Mouse (Mus musculus) forebrain, embryonic 13.5 days (tissue): ENCODE results near the gene Polr3h. TPM values are rescaled to one million over a fixed set of nuclear protein-coding genes. Genes with fewer than 3 reads are reported as not detected.
A peak's percentile ranks its signal among the peaks of the same experiment; 100 is the strongest.
"Not testable (repeated sequence)": the region's sequence is repeated elsewhere in the genome, so short reads cannot be mapped to it uniquely, and the experiment has no call there.

Experiments
- ATAC-seq: fragments of 200-750 bp; cut with Nextera tagmentation; 2 replicates; pipeline ENCODE4 v1.8.0; 2017
- H3K27ac ChIP-seq: fragments of 300-500 bp; sonication (generic); 2 replicates; pipeline ENCODE4 v1.5.1; 2015; ENCODE audit warnings: inconsistent platforms, mild to moderate bottlenecking, moderate library complexity
- H3K27me3 ChIP-seq: fragments of 300-500 bp; sonication (generic); 2 replicates; pipeline ENCODE4 v1.6.1; 2015; ENCODE audit warnings: mild to moderate bottlenecking, inconsistent platforms
- H3K36me3 ChIP-seq: fragments of 300-500 bp; sonication (generic); 2 replicates; pipeline ENCODE4 v1.6.1; 2015; ENCODE audit warnings: mild to moderate bottlenecking, inconsistent platforms; ENCODE audit not compliant: poor library complexity, severe bottlenecking
- H3K4me1 ChIP-seq: fragments of 300-500 bp; sonication (generic); 2 replicates; pipeline ENCODE4 v1.6.1; 2015; ENCODE audit warnings: inconsistent platforms
- H3K4me2 ChIP-seq: fragments of 300-500 bp; sonication (generic); 2 replicates; pipeline ENCODE4 v1.6.1; 2015; ENCODE audit warnings: inconsistent platforms, mild to moderate bottlenecking, moderate library complexity
- H3K4me3 ChIP-seq: fragments of 300-500 bp; sonication (generic); 2 replicates; pipeline ENCODE4 v1.5.1; 2015; ENCODE audit warnings: mild to moderate bottlenecking, inconsistent platforms
- H3K9ac ChIP-seq: fragments of 300-500 bp; sonication (generic); 2 replicates; pipeline ENCODE4 v1.6.1; 2015; ENCODE audit warnings: mild to moderate bottlenecking, inconsistent platforms
- H3K9me3 ChIP-seq: fragments of 300-500 bp; sonication (generic); replicated peaks from 2 replicates; pipeline ENCODE4 v1.6.1; 2016; ENCODE audit warnings: inconsistent platforms
- WGBS: fragments of 180-500 bp; shearing (Covaris S2); methylation state at CpG from one replicate; pipeline ENCODE4 v1.1.7; 2015; 5-methylcytosine and 5-hydroxymethylcytosine counted together
- polyA plus RNA-seq: library from polyadenylated mRNA; unstranded; fragments of >200 nt; fragmentation: Nextera tagmentation; extraction: Ambion mirVana; gene quantifications from 2 replicates; pipeline ENCODE4 v1.2.1, GENCODE M21; 2015

Polr3h gene
- polyA plus RNA-seq, result 85.7 and 86.0 TPM in 2 replicates

GRCm38 (mm10) chr15:81925760-81926445 lies at the start of gene Polr3h:
Gene Polr3h (minus strand): TSS chr15:81926240.
- H3K4me1 ChIP-seq, result peaks cover 36% of the 10 kb centered on the region
- no peaks in the 10 kb centered on the region for H3K36me3 ChIP-seq
- ATAC-seq, result peak; percentile 95
- no peaks in the 10 kb centered on the region for H3K9me3 ChIP-seq
- peak within 1 kb of the TSS; percentile 88 for H3K9ac ChIP-seq
- no peaks in the 10 kb centered on the region for H3K27me3 ChIP-seq
- peak within 1 kb of the TSS; percentile 93 for H3K27ac ChIP-seq
- peak within 1 kb of the TSS; percentile 97 for H3K4me2 ChIP-seq
- peak within 1 kb of the TSS; percentile 75 for H3K4me3 ChIP-seq
- WGBS, result under 1% methylated on average over 53 of the region's 54 CpGs

- not testable (repeated sequence) for H3K27ac ChIP-seq, H3K4me2 ChIP-seq, H3K9ac ChIP-seq, H3K27me3 ChIP-seq, H3K9me3 ChIP-seq, H3K36me3 ChIP-seq, H3K4me1 ChIP-seq, ATAC-seq, H3K4me3 ChIP-seq
- WGBS, result 92% methylated on average over 8 of the region's 8 CpGs
Measured at GRCm38 (mm10) chr15:81975156-81975555, 49.1 kb upstream of the Polr3h start.

GRCm38 (mm10) chr15:81970498-81970897 lies 44.5 kb upstream of the Polr3h start:
- 73% methylated on average over 4 of the region's 4 CpGs for WGBS
- H3K36me3 ChIP-seq, ATAC-seq, H3K27me3 ChIP-seq, H3K4me2 ChIP-seq, H3K4me3 ChIP-seq, H3K9ac ChIP-seq, H3K9me3 ChIP-seq, H3K4me1 ChIP-seq, H3K27ac ChIP-seq: not testable (repeated sequence)

GRCm38 (mm10) chr15:81969635-81970034 lies 43.6 kb upstream of the Polr3h start:
- not testable (repeated sequence) for H3K27me3 ChIP-seq, H3K36me3 ChIP-seq, H3K27ac ChIP-seq, ATAC-seq, H3K9ac ChIP-seq, H3K4me2 ChIP-seq, H3K4me3 ChIP-seq, H3K4me1 ChIP-seq, H3K9me3 ChIP-seq
- WGBS, result 40% methylated on average over 6 of the region's 6 CpGs

GRCm38 (mm10) chr15:81969173-81969572 lies 43.1 kb upstream of the Polr3h start:
- Histone ChIP-seq H3K27me3 (no peaks in the 10 kb centered on the region), H3K36me3 (no peaks in the 10 kb centered on the region), H3K4me2 (no peak overlapping the region), H3K4me1 (no peaks in the 10 kb centered on the region; the same call in 1 of the 2 replicates), H3K9ac (no peak overlapping the region), H3K4me3 (no peak overlapping the region), H3K27ac (no peak overlapping the region), H3K9me3 (peaks cover 7% of the 10 kb centered on the region)
- 61% methylated on average over 7 of the region's 7 CpGs for WGBS
- no peak for ATAC-seq

- H3K36me3 ChIP-seq, result no peaks in the 10 kb centered on the region
- ATAC-seq, result no peak
- H3K27ac ChIP-seq, result no peak overlapping the region
- H3K4me2 ChIP-seq, result no peak overlapping the region
- H3K4me3 ChIP-seq, result no peak overlapping the region
- 69% methylated on average over 2 of the region's 2 CpGs for WGBS
- H3K4me1 ChIP-seq, result no peaks in the 10 kb centered on the region; the same call in 1 of the 2 replicates
- H3K27me3 ChIP-seq, result no peaks in the 10 kb centered on the region
- H3K9me3 ChIP-seq, result peaks cover 7% of the 10 kb centered on the region
- H3K9ac ChIP-seq, result no peak overlapping the region
Measured at GRCm38 (mm10) chr15:81968447-81968846, 42.4 kb upstream of the Polr3h start.

GRCm38 (mm10) chr15:81967821-81968220 lies 41.8 kb upstream of the Polr3h start:
- Histone ChIP-seq H3K4me2 (no peak overlapping the region), H3K4me3 (no peak overlapping the region), H3K36me3 (no peaks in the 10 kb centered on the region), H3K9ac (no peak overlapping the region), H3K27ac (no peak overlapping the region), H3K4me1 (no peaks in the 10 kb centered on the region; the same call in 1 of the 2 replicates), H3K27me3 (no peaks in the 10 kb centered on the region), H3K9me3 (peaks cover 3% of the 10 kb centered on the region)
- ATAC-seq, result no peak
- WGBS, result 90% methylated on average over 5 of the region's 5 CpGs

GRCm38 (mm10) chr15:81966062-81966829 lies 40.2 kb upstream of the Polr3h start:
- Histone ChIP-seq H3K4me3 (no peak overlapping the region), H3K36me3 (no peaks in the 10 kb centered on the region), H3K9ac (no peak overlapping the region), H3K9me3 (no peaks in the 10 kb centered on the region), H3K27ac (no peak overlapping the region), H3K27me3 (no peaks in the 10 kb centered on the region), H3K4me1 (peaks cover under 1% of the 10 kb centered on the region; the same call in 1 of the 2 replicates), H3K4me2 (no peak overlapping the region)
- 91% methylated on average over 11 of the region's 14 CpGs for WGBS
- no peak for ATAC-seq

- Histone ChIP-seq H3K27me3 (no peaks in the 10 kb centered on the region), H3K9me3 (no peaks in the 10 kb centered on the region), H3K9ac (no peak overlapping the region), H3K4me2 (no peak overlapping the region), H3K36me3 (no peaks in the 10 kb centered on the region), H3K27ac (no peak overlapping the region), H3K4me3 (no peak overlapping the region), H3K4me1 (peaks cover 7% of the 10 kb centered on the region)
- ATAC-seq, result no peak
- 55% methylated on average over 4 of the region's 4 CpGs for WGBS
Measured at GRCm38 (mm10) chr15:81964980-81965545, 39.0 kb upstream of the Polr3h start.

- Histone ChIP-seq H3K27me3 (no peaks in the 10 kb centered on the region), H3K9ac (no peak overlapping the region), H3K4me1 (peaks cover 13% of the 10 kb centered on the region), H3K4me2 (no peak overlapping the region), H3K36me3 (no peaks in the 10 kb centered on the region), H3K4me3 (no peak overlapping the region), H3K27ac (no peak overlapping the region), H3K9me3 (no peaks in the 10 kb centered on the region)
- 78% methylated on average over 1 of the region's 1 CpGs for WGBS
- ATAC-seq, result no peak
Measured at GRCm38 (mm10) chr15:81964262-81964661, 38.2 kb upstream of the Polr3h start.

GRCm38 (mm10) chr15:81961078-81961451 lies 35.0 kb upstream of the Polr3h start:
- Histone ChIP-seq H3K4me3 (peak overlapping the region; percentile 65), H3K27me3 (no peaks in the 10 kb centered on the region), H3K9me3 (no peaks in the 10 kb centered on the region), H3K4me1 (peaks cover 18% of the 10 kb centered on the region), H3K27ac (no peak overlapping the region), H3K36me3 (0 out of 2 replicates have a peak, but pooled peaks cover 1% of the 10 kb centered on the region), H3K4me2 (peak overlapping the region; percentile 98), H3K9ac (peak overlapping the region; percentile 39; the same call in 1 of the 2 replicates)
- peak; percentile 44; the same call in 1 of the 2 replicates for ATAC-seq
- WGBS, result 3% methylated on average over 6 of the region's 8 CpGs
